Mouse (Mus musculus): ENCODE measurements around the gene Pld1.
A peak's percentile ranks its signal among the peaks of the same experiment; 100 is the strongest.

Pld1 gene

DNA sequence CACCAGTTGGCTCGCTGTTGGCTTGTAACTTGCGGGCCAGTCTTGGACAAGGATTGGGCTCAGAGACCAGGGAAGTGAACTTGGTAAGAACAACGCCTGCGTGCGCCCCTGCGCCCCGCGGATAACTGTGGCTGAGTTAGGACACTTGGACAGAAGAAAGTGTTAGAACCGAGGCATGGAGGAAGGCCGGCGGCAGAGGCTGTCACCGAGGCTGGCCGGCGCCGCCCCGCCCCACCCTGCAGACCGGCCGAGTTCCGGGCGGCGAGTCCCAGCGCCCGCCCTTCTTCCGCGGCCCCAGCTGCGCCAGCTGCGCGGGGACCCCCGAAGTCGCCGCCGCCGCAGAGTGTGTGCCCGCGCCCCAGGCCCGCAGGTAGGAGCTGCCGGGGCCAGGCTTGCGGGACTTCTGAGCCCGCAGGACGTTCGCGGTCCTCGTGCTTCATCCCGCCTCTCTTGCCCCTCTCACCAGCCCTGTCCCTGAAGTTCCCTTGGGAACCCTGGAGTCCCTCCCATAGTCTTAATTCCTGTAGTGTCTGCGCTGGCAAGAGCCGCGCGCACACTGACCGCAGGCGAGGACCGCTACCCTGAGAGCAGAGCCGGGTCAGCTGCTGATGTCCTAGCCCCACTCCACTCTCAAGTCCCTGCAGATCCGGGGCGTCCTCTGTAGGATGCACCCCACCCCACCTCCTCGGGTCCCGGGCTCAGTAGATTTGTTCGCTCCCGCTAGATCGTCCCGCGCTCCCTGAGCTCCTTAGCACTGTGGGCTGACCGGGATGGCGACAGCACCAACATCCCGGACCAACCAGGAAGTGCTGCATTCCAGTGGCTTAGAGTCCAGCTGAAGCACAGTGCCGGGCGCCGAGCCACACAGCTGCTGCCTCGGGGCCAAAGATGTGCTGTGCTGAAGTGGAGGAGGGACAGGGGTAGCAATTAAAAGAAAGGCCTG, at the start of gene Pld1:
Pld1 (plus strand) TSS at position 315 of the 943 bp plus-strand sequence.
- DNase-seq (ENCODE audit: inconsistent ontology term), result peak; percentile 88

DNA sequence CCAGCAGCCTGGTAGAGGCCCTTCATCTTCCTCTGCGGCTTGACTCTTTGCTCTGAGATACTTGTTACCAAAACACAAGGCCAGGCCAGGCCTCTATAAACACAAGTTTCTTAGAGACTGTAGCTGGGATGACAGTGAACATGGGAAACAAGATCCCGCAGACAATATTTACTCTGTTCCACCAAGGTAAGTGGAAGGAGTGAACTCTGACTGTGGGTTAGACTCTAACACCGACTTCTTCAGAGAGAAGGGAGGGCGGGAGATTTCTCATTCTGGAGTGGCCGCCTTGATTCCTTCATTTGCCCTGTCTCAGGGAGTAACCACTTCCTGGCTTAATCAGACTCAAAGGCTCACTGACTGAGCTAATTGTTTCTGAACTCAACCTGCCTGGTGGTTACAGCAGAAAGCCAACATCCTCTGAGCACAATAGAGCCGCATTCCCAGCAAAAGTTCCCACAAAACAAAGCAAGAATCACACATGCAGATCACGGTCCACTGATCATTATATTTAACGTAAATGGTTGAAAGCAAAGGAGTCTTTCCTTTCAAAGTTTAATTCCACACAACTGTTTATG, 42.1 kb upstream of the Pld1 start, which contains the start of gene Tmem212:
Tmem212 (minus strand) TSS at position 51 of the 575 bp plus-strand sequence.
- peak; percentile 62 for DNase-seq (ENCODE audit: inconsistent ontology term)

DNA sequence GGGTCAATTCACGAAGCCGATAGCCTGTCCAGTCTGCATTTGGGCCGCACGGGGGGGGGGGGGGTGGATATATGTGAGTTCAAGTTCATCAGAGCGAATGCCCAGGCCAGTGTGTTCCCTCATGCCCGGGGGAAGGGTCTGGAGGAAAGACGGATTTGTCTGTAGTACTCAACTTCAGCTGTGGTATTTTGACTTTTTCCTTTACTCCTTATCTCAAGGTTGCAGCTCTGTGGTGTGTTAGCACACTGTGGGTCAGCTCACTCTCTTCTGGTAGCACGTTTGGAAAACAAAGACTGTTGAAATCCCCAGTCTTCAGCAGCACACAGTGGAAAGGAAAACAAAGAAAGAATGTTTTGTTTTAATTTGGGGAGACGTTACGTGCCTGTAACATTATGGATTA, 40.3 kb upstream of the Pld1 start:
- no peak for DNase-seq (ENCODE audit: inconsistent ontology term)

DNA sequence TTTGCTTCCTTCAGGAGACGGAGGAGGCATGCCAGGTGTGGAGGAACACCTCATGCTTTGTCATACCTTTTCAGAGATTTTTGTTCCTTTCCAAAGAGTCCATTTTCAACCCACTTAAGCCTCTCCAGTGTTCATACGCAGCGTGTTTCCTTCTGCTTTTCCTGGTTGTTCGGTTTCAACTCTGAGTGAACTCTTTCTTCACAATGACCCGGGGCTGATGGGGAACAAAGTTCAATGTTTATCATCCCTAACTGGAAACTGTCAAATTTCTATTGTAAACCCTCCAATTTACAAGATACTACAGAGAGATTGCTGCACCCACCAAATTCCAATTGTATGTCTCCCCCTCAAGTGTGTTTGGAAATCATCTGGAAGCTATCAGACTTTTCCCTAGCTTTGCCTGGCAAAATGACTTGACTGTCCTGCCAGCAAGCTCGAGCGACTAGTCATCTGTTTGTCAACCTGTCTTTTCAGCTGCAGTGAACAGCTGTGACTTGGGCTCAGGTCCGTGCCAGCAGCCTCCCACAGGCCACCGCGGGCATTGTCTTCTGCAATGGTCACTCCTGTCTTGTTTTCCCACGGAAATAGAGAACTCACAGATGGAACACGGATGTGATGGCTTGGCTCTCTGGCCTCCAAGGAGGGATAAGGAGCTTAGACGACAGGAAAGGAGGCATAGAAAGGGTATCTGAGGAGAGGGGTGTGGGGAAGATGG, 39.3 kb upstream of the Pld1 start:
- DNase-seq (ENCODE audit: inconsistent ontology term), result peak; percentile 46

DNA sequence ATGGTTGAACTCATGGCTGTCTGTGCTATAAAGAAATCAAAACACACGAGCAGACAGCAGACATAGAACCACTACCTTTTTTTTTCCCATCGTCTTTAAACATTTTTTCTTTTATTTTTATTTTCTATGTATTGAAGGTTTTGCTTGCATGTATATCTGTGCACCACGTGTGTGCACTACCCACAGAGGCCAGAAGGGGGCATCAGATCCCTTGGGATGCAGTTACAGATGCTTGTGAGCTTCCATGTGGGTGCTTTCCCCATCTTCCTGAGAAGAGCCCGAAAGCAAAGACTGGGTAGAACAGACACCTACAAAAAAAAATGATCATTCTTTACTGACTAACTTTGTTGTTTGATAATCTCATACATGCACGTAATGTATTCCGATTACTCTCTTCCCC, 36.6 kb upstream of the Pld1 start:
- no peak for DNase-seq (ENCODE audit: inconsistent ontology term)

DNA sequence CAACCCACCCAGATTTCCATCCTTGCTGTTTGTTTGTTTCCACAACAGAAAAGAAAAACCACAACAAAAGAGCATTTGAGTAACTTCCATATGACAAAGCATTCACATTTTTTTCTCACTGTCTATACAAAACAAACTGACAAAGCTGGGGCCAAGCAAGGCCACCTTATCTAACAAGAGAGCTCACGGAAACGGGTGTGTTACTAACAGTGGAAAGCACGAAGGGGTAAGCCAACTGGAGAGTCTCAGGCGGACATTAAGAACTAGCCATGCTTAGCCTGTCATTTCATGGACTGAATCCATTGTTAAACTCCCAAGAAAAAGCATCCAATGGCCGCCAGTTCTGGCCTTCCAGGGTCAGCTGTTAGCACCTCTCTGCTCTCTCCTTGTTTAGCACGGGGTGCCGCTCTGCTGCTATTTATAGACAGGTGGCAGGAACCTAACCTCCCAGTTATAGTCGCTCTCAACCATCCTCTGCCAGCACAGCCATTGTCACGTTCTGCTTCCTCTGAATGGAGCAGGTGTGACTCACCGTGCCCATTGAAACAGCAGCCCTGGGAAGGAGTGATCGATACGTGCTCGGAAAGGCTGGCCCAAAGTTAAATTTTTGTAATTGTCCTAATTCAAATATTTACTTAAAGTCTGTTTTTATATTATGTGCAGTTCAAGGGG, 33.7 kb upstream of the Pld1 start:
- DNase-seq (ENCODE audit: inconsistent ontology term), result peak; percentile 17

DNA sequence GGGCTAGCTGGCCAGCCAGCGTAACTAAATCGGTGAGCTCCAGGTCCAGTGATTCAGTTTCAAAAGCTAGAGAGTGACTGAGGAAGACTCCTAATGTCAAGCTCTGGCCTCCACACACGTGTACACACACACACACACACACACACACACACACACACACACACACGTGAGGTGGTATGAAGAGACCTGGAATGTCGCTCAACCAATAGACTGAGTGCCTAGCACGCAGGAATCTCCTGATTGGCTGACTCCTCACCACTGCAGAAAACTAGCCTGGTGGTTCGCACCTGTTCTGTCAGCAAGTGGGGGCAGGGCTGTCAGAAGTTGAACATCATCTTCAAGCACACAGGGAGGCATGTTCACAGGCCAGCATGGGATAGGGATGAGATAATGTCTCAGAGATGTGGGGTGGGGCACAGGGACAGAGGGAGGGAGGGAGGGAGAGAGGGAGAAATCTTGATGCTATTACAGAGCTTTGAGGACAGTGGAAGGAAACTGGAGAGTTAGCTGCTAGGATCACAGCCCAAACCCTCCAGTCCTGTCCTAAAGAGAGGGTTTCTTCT, 31.8 kb upstream of the Pld1 start:
- DNase-seq (ENCODE audit: inconsistent ontology term), result no peak

DNA sequence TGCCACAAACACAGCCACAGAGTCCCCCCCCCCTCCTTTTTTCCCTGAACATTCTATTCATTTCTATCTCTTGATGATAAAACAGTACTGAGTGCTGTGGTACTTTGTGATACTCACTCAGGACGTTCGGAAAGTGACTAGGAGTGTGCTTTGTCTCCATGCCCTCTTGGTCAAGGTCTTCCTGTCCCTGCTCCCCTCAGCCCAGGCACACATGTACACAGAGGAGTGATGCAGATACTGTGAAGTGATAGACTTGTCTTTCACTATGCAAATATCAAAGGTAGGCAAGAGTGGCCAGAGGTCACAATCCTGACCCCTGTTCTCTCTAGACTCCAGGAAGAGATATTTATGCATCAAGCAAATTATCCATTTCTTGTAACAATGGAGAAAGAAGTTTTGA, 31.2 kb upstream of the Pld1 start:
- DNase-seq (ENCODE audit: inconsistent ontology term), result no peak

DNA sequence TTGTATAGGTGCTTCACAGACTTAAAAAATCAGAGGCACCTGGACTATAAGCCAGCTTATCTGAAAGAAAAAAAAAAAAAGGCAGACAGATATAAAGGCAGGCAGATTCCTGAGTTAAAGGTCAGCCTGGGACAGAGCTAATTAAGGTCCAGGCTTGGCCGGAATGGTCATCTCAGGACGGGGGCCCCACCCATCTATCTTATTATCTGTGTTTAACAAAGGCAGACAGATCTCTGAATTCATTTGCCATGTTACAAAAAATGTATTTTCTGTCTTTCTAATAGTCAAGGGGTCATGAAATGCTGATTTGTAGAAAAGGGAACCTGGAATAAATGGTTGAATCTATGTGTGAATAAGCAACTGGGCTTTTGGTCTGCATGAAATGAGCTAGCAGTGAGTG, 30.2 kb upstream of the Pld1 start:
- no peak for DNase-seq (ENCODE audit: inconsistent ontology term)

DNA sequence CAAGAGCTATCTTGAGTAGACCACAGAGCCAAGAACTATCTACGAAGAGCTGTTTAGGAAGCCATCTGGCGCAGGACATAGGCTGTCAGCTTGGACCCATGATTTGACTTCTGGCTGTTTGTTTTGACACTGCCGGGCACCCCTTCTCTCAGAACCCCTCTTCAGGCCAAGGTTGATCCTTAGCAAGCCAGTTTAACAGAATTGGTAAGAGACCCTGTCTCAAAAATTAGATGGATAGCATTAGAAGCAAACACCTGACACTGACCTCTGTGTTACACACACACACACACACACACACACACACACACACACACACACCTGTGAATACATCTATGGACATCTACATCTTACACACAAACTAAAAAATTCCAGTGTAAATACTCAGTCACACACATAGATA, 29.5 kb upstream of the Pld1 start:
- DNase-seq (ENCODE audit: inconsistent ontology term), result no peak

DNA sequence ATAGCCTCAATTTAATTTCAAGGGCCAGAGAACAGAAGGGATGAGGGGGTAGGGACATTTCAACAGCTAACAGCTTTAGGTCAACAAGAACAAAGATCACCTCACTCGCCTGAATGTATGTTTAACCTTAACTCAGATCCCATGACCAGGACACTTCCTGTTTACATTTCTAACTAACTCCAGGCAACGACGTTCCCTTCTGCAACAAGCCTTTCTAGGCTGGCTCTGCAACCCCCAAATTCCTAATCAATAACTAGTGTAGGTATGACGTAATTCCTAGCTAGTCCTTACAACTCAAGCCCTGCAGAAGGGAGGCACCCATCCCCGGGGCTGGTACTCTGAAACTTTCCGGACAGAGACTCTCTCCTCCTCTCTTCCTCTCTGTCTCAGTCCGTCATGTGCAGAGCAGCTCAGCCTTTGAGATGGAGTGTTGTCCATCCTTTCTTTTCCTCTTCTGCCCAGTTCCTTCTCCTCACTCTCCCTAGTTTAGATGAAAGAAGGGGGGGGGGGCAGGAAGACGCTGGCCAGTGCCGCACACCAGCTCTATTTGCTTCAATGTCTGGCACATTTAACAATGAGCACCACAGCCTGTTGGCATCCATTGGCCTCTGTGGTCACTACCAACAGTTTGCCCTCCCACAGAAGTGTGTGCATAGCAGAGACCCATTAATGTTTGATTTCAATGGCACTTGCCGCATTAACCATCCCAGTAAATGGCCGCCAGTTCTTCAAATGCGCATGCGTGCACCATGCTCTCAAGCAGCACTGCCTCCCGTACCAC, 19.6 kb upstream of the Pld1 start:
- no peak for DNase-seq (ENCODE audit: inconsistent ontology term)

DNA sequence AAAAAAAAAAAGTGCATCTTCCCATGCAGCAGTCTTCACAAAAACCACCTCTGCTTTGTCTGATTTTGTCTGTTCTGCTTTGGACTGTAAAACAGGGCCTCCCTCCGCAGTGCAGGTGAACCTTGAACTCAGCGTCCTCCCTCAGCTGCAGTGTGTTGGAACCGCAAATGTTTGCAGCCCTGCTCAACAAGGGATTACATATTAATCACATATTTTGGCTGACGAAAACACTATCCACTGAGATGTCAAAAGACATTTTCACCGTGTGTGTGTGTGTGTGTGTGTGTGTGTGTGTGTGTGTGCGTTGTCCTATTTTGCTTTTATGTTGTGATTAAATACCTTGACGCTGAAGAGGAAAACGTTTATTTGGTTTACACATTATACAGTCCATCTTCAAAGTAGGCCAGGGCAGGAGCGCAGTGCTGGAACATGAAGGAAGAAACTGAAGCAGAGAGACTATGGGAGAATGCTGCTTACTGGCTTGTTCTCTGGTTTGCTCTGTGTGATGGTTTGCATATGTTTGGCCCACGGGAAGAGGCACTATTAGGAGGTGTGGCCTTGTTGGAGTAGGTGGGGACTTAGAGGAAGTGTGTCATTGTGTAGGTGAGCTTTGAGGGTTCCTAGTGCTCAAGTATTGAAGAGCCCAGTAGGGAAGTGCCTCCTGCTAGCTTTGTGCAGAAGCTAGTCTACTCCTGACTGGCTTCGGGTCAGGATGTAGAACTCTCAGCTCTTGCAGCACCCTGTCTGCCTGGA, 17.1 kb upstream of the Pld1 start:
- no peak for DNase-seq (ENCODE audit: inconsistent ontology term)

DNA sequence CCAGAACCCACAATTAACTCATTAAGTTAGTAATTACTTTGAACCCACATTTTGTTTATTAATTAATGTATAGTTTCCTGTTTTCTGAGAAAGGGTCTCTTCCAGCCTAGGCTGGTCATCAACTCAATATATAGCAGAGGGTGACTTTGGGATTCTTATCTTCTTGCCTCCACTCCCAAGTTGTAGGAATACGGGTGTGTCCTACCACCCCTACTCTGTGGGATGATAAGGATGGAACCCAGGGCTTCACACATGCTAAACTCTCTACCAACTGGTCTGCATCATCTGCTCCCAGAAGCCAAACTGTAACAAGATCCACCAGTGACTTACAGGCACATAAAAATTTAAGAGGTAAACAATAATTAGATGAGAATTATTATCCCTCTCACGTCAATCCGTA, 14.5 kb upstream of the Pld1 start:
- DNase-seq (ENCODE audit: inconsistent ontology term), result no peak

DNA sequence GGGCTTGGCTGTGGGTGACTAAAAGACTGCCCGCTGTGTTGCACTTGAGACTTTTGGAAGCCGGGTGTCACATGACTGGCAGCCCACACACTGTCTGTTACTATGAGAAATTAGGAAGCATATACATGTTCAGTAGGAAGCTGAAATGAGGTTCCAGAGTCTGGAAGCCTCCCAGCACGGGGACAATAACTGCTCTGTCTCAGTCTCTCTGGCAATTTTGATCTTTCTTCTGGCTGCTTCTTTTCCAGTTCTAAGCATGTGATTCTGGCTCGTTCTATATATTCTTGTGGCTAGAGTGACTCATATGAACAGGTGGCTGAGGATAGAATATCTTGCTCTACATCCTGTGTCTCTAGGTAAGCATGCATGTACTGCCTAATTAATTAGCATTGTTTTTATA, 9.3 kb upstream of the Pld1 start:
- peak; percentile 46 for DNase-seq (ENCODE audit: inconsistent ontology term)

DNA sequence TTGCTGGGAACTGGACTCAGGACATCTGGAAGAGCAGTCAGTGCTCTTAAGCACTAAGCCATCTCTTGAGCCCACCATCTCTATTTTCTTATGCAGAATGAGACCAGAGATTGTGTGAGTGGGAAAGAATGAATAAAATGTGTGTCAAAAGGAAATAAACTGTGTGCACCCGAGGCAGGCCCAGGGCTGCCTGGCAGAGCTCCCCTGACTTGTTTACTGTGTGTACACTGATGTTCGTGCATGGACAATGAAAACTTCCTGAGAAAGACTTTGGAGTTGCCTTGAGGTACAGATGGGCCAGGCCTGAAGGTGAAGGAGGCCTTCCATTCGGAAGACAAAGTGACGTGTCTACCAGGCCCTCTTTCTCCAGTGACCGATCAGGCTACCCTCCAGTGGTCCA, 6.1 kb upstream of the Pld1 start:
- DNase-seq (ENCODE audit: inconsistent ontology term), result no peak

DNA sequence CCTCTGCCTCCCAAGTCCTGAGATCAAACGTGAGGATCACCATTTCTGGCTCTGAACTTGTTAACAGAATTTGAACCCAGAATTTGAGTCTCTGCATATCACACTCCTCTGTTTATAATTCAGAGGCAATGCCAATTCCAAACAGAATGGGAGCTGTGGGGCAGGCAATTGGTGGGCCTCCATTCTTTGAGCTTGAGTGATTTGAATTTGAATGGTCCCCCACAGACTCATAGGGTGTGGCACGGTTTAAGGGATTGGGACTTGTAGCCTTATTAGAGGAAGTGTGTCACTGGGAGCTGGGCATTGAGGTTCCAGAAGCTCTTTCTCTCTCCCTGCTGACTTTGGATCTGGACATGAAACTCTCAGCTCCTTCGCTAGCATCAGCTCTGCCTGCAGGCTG, 2.9 kb upstream of the Pld1 start:
- DNase-seq (ENCODE audit: inconsistent ontology term), result no peak

DNA sequence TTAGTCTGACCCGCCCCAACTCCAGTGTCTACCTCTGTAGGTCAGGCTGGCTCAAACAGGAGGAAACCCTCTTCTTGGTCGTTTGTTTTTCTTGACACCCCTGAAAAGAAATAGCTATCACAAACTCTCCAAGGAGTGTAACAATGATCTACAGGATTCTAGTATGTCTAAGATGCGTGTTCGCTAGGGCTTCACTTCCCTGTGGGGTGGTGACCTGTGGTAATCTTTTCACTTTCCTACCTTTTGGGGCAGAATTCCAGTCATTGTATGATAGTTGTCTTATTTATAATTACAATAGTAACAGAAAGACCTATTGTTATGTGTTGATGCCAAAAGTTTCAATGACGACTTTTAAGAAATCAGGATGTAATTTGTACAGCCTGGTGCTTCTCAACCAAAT, 1.8 kb upstream of the Pld1 start:
- DNase-seq (ENCODE audit: inconsistent ontology term), result no peak

DNA sequence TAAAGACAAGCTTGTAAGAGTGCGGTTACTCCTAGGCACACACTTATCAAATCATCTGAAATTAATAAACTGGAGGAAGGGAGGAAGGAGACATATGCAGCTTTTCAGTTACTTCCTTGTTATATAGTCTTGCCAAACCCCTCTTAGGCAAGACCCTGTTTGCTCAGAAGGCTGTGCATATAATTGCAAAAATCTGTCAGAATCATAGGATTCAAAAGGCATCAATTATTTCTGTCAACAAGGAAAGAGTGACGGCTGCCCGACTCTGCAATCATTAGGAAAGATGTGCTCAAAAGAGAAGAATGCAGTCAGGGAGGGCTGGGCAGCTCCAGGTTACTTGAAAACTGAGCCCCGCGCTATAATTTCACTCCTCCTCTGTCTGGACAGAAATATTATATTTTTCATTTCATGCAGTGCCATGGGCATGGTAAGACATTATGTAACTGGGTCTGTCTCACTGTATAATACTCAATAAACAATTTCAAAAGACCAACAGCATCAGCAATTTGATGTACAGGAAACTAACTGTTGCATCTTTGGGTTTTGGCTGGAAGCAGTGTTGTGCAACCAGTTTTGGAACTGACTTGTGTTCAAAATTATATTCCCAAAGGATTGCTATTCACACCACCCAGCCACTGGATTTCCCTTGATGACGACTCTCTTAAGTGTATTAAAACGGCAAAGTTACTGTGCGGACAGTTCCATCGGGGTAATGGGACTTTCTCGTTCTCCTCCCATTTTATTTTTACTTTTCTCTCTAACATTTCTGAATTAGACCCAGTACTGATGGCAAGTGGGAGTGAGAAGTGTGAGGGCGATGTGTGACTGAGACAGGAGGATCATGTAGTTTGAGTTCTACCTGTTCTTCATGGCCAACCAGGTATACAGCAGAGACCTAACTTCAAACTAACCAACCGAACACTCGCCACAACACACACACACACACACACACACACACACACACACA, 1.1 kb upstream of the Pld1 start:
- no peak for DNase-seq (ENCODE audit: inconsistent ontology term)

DNA sequence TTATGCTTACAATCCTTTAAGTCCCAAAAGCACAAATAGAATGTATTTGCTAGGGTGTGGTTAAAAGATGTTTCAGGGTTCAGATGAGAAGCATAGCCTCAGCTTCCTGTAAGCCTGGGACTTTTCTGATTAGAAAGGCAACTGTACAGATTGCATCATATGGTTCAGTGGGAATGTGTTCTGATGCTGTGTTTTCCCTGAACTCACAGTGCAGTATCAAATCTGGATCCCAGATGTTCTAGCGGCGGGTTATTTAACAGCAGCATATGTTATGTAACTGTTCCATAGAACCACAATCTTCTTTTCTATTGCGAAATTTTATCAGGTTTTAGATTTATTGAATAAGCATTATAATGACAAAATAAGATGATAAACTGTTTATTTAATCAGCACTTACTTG, 3.1 kb downstream of the Pld1 start:
- DNase-seq (ENCODE audit: inconsistent ontology term), result no peak

Data from Muller cell, postnatal 12 days (primary cell).